Mouse (Mus musculus) hindbrain, embryonic 12.5 days (tissue): Measurements from ENCODE around the gene Mthfd2l. TPM values are rescaled to one million over a fixed set of nuclear protein-coding genes. Genes with fewer than 3 reads are reported as not detected.

ENCODE experiments used
- ATAC-seq: fragments of 200-750 bp; cut with Nextera tagmentation; 2 replicates; pipeline ENCODE4 v1.8.0; 2017; ENCODE audit warnings: moderate TSS enrichment; ENCODE audit not compliant: low FRiP score
- H3K27ac ChIP-seq: fragments of 300-500 bp; sonication (generic); 2 replicates; pipeline ENCODE4 v1.5.1; 2016; ENCODE audit warnings: mild to moderate bottlenecking
- H3K27me3 ChIP-seq: fragments of 300-500 bp; sonication (generic); 2 replicates; pipeline ENCODE4 v1.6.1; 2016; ENCODE audit warnings: mild to moderate bottlenecking
- H3K36me3 ChIP-seq: fragments of 300-500 bp; sonication (generic); 2 replicates; pipeline ENCODE4 v1.6.1; 2016; ENCODE audit warnings: mild to moderate bottlenecking
- H3K4me1 ChIP-seq: fragments of 300-500 bp; sonication (generic); 2 replicates; pipeline ENCODE4 v1.6.1; 2016
- H3K4me2 ChIP-seq: fragments of 300-500 bp; sonication (generic); replicated peaks from 2 replicates; pipeline ENCODE4 v1.6.1; 2016; ENCODE audit warnings: mild to moderate bottlenecking
- H3K4me3 ChIP-seq: fragments of 300-500 bp; sonication (generic); 2 replicates; pipeline ENCODE4 v1.5.1; 2016; ENCODE audit warnings: mild to moderate bottlenecking
- H3K9ac ChIP-seq: fragments of 300-500 bp; sonication (generic); 2 replicates; pipeline ENCODE4 v1.6.1; 2016; ENCODE audit warnings: mild to moderate bottlenecking, moderate library complexity
- H3K9me3 ChIP-seq: fragments of 300-500 bp; sonication (generic); replicated peaks from 2 replicates; pipeline ENCODE4 v1.6.1; 2016; ENCODE audit warnings: mild to moderate bottlenecking
- WGBS: fragments of 180-500 bp; shearing (Covaris S2); methylation state at CpG from one replicate; pipeline ENCODE4 v1.1.7; 2016; 5-methylcytosine and 5-hydroxymethylcytosine counted together
- polyA plus RNA-seq: library from polyadenylated mRNA; unstranded; fragments of >200 nt; fragmentation: Nextera tagmentation; extraction: Ambion mirVana; gene quantifications from 2 replicates; pipeline ENCODE4 v1.2.1, GENCODE M21; 2016

Mthfd2l gene
- polyA plus RNA-seq, 1 experiment from 2014 or later, result 91.6 TPM

DNA sequence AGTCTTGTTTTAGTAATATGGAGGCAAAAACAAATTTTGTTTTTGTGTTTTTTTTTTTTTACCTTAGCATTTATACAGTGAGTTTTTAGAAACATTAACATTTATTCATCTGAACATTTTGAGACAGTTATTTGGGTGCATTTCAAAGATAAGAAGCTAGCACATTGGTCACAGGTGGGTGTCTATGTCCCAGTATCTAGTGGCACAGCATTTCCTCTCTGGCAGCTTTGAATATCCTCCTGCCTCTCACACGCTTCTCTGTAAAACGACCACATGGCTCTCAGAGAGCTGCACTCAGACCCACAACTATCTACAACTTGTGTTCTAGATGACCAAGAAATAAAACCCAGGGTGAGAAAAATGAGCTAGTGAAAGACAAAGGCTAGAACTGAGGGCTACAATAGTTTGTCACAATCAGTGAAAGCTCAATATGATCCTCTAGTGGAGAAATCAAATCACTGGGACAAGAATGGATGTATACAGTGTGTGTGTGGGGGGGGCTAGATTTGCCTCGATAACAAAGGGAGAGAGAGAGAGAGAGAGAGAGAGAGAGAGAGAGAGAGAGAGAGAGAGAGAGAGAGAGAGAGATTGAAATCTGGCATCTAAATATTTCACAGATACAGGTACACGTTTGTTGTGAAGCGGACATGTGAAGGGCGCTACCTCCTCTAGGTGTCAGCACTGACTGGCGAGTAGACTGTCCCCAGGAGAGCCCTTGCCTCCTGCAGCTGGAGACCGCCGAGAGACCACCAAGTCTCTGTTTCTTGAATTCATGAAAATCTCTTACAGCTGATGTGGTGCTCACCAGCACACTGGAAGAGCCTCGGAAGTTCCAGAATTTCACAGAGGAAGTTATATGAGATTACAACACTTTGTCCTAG is 28.3 kb upstream of the Mthfd2l start:
- peaks cover 6% of the 10 kb centered on the region for H3K4me1 ChIP-seq
- H3K9me3 ChIP-seq, result no peaks in the 10 kb centered on the region
- no peaks in the 10 kb centered on the region for H3K36me3 ChIP-seq
- H3K27ac ChIP-seq, result no peak overlapping the region
- peaks cover 17% of the 10 kb centered on the region for H3K27me3 ChIP-seq
- peak overlapping the region; percentile 8; the same call in 1 of the 2 replicates for H3K9ac ChIP-seq
- 12% methylated on average over 10 of the region's 10 CpGs for WGBS
- peak; percentile 59; the same call in 1 of the 2 replicates for ATAC-seq
- H3K4me2 ChIP-seq, result peak overlapping the region; percentile 62
- H3K4me3 ChIP-seq, result peak overlapping the region; percentile 27

- H3K4me1 ChIP-seq, result peaks cover 6% of the 10 kb centered on the region
- H3K9ac ChIP-seq, result peak within 1 kb of the TSS; percentile 8; the same call in 1 of the 2 replicates
- H3K36me3 ChIP-seq, result no peaks in the 10 kb centered on the region
- peak within 1 kb of the TSS; percentile 62 for H3K4me2 ChIP-seq
- H3K9me3 ChIP-seq, result no peaks in the 10 kb centered on the region
- peaks cover 17% of the 10 kb centered on the region for H3K27me3 ChIP-seq
- ATAC-seq, result peak; percentile 76
- peak within 1 kb of the TSS; percentile 27 for H3K4me3 ChIP-seq
- no peak within 1 kb of the TSS for H3K27ac ChIP-seq
- 8% methylated on average over 22 of the region's 22 CpGs for WGBS
Measured at GRCm38 (mm10) chr5:90903339-90904020, 27.4 kb upstream of the Mthfd2l start, which contains the start of gene Cxcl2. Gene Cxcl2 (plus strand): TSS chr5:90903871.

DNA sequence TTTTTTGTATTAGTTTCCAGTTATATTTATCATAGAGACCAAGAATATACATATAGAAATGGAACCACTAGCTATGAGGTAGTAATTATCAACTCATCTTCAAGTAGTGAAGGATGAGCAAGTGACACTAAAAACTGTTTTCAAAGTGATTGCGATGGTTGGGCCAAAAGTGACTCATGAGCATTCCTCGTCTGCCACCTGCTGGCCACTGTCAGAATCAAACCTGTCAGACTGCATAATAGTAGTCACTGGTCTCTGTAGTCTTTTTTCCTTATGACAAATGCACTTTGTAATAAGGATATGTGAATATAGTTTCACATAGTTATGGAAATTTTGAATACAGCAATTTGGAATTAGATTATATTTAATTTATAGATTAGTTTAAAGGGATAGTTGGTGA is 21.9 kb upstream of the Mthfd2l start:
- H3K4me3 ChIP-seq, result no peak overlapping the region
- peaks cover 9% of the 10 kb centered on the region for H3K27me3 ChIP-seq
- ATAC-seq, result no peak
- no peaks in the 10 kb centered on the region for H3K4me1 ChIP-seq
- H3K9ac ChIP-seq, result no peak overlapping the region
- H3K36me3 ChIP-seq, result no peaks in the 10 kb centered on the region
- H3K27ac ChIP-seq, result no peak overlapping the region
- H3K4me2 ChIP-seq, result no peak overlapping the region
- WGBS, result 3% methylated on average over 2 of the region's 2 CpGs
- no peaks in the 10 kb centered on the region for H3K9me3 ChIP-seq

GRCm38 (mm10) chr5:90919495-90919894 is 11.4 kb upstream of the Mthfd2l start:
- WGBS, result 79% methylated on average over 2 of the region's 2 CpGs
- H3K9ac ChIP-seq, result no peak overlapping the region
- H3K9me3 ChIP-seq, result no peaks in the 10 kb centered on the region
- no peak for ATAC-seq
- H3K4me1 ChIP-seq, result no peaks in the 10 kb centered on the region
- H3K4me3 ChIP-seq, result no peak overlapping the region
- no peak overlapping the region for H3K27ac ChIP-seq
- no peaks in the 10 kb centered on the region for H3K36me3 ChIP-seq
- no peak overlapping the region for H3K4me2 ChIP-seq
- H3K27me3 ChIP-seq, result no peaks in the 10 kb centered on the region

GRCm38 (mm10) chr5:90922958-90923357 is 8.0 kb upstream of the Mthfd2l start:
- H3K9ac ChIP-seq, result no peak overlapping the region
- ATAC-seq, result no peak
- no peaks in the 10 kb centered on the region for H3K9me3 ChIP-seq
- no peak overlapping the region for H3K4me2 ChIP-seq
- no peak overlapping the region for H3K27ac ChIP-seq
- H3K36me3 ChIP-seq, result no peaks in the 10 kb centered on the region
- 93% methylated on average over 4 of the region's 4 CpGs for WGBS
- H3K27me3 ChIP-seq, result no peaks in the 10 kb centered on the region
- no peak overlapping the region for H3K4me3 ChIP-seq
- H3K4me1 ChIP-seq, result no peaks in the 10 kb centered on the region

DNA sequence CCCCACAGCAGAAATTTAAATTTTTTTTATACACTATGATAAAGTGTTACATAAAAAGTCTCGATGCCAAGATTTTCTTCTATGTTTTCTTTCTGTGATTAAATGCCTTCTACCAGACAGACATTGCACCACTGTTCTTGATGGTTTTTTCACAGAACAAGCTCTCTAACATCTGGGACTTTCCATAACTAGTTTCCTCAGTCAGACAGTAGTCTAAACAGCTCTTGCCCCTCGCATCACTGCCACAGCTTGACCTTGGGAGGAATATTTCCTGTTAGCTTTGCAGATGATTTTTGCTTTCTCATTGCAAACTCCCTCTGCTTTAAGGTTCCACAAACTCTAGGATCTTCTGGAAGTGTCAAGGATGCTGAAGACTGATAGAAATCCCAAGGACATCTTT is 371 bp upstream of the Mthfd2l start:
- 44% methylated on average over 2 of the region's 2 CpGs for WGBS
- ATAC-seq, result peak; percentile 18
- Histone ChIP-seq H3K27me3 (no peaks in the 10 kb centered on the region), H3K36me3 (peaks cover 19% of the 10 kb centered on the region), H3K9me3 (no peaks in the 10 kb centered on the region), H3K9ac (peak overlapping the region; percentile 98), H3K27ac (peak overlapping the region; percentile 99), H3K4me3 (peak overlapping the region; percentile 86), H3K4me2 (peak overlapping the region; percentile 69), H3K4me1 (peaks cover 14% of the 10 kb centered on the region)

GRCm38 (mm10) chr5:90931911-90932310 is 994 bp downstream of the Mthfd2l start:
- peak overlapping the region; percentile 86 for H3K4me3 ChIP-seq
- peak; percentile 45 for ATAC-seq
- no peaks in the 10 kb centered on the region for H3K27me3 ChIP-seq
- peak overlapping the region; percentile 99 for H3K27ac ChIP-seq
- H3K4me2 ChIP-seq, result peak overlapping the region; percentile 69
- peak overlapping the region; percentile 98 for H3K9ac ChIP-seq
- H3K9me3 ChIP-seq, result no peaks in the 10 kb centered on the region
- WGBS, result 5% methylated on average over 6 of the region's 6 CpGs
- peaks cover 14% of the 10 kb centered on the region for H3K4me1 ChIP-seq
- H3K36me3 ChIP-seq, result peaks cover 19% of the 10 kb centered on the region

DNA sequence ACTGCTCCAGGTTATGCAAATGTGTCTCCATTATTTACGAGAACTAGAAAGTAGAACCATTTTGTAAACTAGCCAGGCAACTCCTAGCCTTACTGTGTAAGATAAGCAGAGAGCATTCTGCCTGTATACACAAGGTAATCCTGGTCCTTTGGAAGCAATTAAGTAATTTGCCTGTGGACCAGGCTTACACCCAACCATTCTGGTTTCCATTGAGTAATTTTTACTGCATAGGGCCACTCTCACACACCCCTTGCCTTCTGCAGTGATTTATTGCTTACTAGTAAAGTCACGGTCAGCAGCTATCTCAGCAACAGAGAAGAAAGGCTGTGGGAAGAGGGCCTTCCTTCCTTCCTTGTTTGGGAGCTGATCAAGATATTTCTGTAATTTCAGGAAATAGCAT is 5.8 kb downstream of the Mthfd2l start:
- Histone ChIP-seq H3K4me2 (no peak overlapping the region), H3K4me1 (peaks cover 11% of the 10 kb centered on the region), H3K9ac (no peak overlapping the region), H3K9me3 (no peaks in the 10 kb centered on the region), H3K4me3 (no peak overlapping the region), H3K36me3 (peaks cover 19% of the 10 kb centered on the region), H3K27me3 (no peaks in the 10 kb centered on the region), H3K27ac (no peak overlapping the region)
- ATAC-seq, result no peak
- 88% methylated on average over 2 of the region's 2 CpGs for WGBS

DNA sequence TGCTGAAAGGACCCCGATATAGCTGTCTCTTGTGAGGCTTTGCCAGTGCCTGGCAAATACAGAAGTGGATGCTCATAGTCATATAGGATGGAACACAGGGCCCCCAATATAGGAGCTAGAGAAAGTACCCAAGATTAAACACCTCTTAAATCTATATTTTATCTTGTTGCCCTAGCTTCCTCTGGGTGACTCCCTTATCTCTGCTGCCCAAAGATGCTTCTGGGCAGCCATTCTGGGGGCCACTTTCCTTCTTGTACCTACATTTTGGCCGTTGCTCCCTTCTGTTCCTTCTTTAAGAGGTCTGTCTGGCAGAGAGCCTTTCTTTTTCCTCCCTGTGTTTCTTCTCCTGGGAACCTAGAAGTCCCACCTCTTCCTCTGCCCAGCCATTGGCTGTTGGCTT is 14.5 kb downstream of the Mthfd2l start:
- H3K4me1 ChIP-seq, result no peaks in the 10 kb centered on the region
- H3K4me3 ChIP-seq, result no peak overlapping the region
- no peaks in the 10 kb centered on the region for H3K27me3 ChIP-seq
- no peak overlapping the region for H3K27ac ChIP-seq
- no peak for ATAC-seq
- H3K9me3 ChIP-seq, result no peaks in the 10 kb centered on the region
- 91% methylated on average over 2 of the region's 2 CpGs for WGBS
- no peak overlapping the region for H3K4me2 ChIP-seq
- H3K36me3 ChIP-seq, result peaks cover 4% of the 10 kb centered on the region; the same call in 1 of the 2 replicates
- no peak overlapping the region for H3K9ac ChIP-seq

DNA sequence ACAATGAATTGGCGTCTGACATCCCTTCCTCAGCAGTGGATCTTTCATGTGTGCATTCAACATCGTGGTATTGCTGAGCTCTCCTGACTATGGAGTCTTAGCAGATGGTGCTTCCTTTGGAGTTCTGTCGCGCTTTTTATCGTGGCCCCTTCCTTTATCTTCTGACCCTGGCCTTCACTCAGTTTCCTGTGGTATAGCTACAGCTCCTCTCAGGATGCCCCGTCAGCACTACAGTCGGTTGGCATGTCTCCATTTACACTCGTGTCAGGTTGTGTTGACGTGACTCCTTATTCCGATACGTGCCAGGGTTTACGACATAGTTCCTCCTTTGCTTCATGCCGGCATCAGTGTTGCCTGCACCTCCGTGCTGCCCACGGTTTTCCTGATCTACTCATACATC is 18.6 kb downstream of the Mthfd2l start:
- H3K27me3 ChIP-seq, result no peaks in the 10 kb centered on the region
- no peak overlapping the region for H3K27ac ChIP-seq
- H3K4me1 ChIP-seq, result no peaks in the 10 kb centered on the region
- H3K9me3 ChIP-seq, result no peaks in the 10 kb centered on the region
- H3K4me3 ChIP-seq, result no peak overlapping the region
- no peak for ATAC-seq
- no peak overlapping the region for H3K9ac ChIP-seq
- H3K36me3 ChIP-seq, result peaks cover 4% of the 10 kb centered on the region; the same call in 1 of the 2 replicates
- H3K4me2 ChIP-seq, result no peak overlapping the region
- WGBS, result 86% methylated on average over 15 of the region's 15 CpGs

GRCm38 (mm10) chr5:90951475-90951874 is 20.6 kb downstream of the Mthfd2l start:
- H3K9me3 ChIP-seq, result no peaks in the 10 kb centered on the region
- WGBS, result 42% methylated on average over 2 of the region's 2 CpGs
- H3K4me3 ChIP-seq, result no peak overlapping the region
- no peak overlapping the region for H3K4me2 ChIP-seq
- no peak overlapping the region for H3K27ac ChIP-seq
- ATAC-seq, result peak; percentile 56
- H3K36me3 ChIP-seq, result peaks cover 4% of the 10 kb centered on the region; the same call in 1 of the 2 replicates
- no peaks in the 10 kb centered on the region for H3K27me3 ChIP-seq
- H3K4me1 ChIP-seq, result no peaks in the 10 kb centered on the region
- no peak overlapping the region for H3K9ac ChIP-seq

- Histone ChIP-seq H3K36me3 (peaks cover 4% of the 10 kb centered on the region; the same call in 1 of the 2 replicates), H3K4me1 (no peaks in the 10 kb centered on the region), H3K27me3 (no peaks in the 10 kb centered on the region), H3K9ac (no peak overlapping the region), H3K4me2 (no peak overlapping the region), H3K9me3 (no peaks in the 10 kb centered on the region), H3K27ac (no peak overlapping the region), H3K4me3 (no peak overlapping the region)
- no peak for ATAC-seq
- 83% methylated on average over 8 of the region's 8 CpGs for WGBS
Measured at GRCm38 (mm10) chr5:90952731-90953481, 22.0 kb downstream of the Mthfd2l start.
